Mouse (Mus musculus) intestine, embryonic 14.5 days (tissue): Measurements from ENCODE around the gene Erbb4. TPM values are rescaled to one million over a fixed set of nuclear protein-coding genes. Genes with fewer than 3 reads are reported as not detected.

Experiments
- ATAC-seq: fragments of 200-750 bp; cut with Nextera tagmentation; replicated peaks from 2 replicates; pipeline ENCODE4 v1.8.0; 2017; ENCODE audit warnings: low read depth, moderate number of reproducible peaks, moderate TSS enrichment, moderate library complexity; ENCODE audit not compliant: low FRiP score, low TSS enrichment
- DNase-seq: peaks from one replicate; pipeline ENCODE4 v3.0.0-alpha.2; 2018; ENCODE audit warnings: low spot score
- H3K27ac ChIP-seq: fragments of 300-500 bp; sonication (generic); 2 replicates; pipeline ENCODE4 v1.5.1; 2014; ENCODE audit warnings: low read depth, mild to moderate bottlenecking, control low read depth
- H3K27me3 ChIP-seq: fragments of 300-500 bp; sonication (generic); replicated peaks from 2 replicates; pipeline ENCODE4 v1.6.1; 2014; ENCODE audit warnings: low read length, control low read depth; ENCODE audit not compliant: control insufficient read depth, insufficient read depth
- H3K36me3 ChIP-seq: fragments of 300-500 bp; sonication (generic); 2 replicates; pipeline ENCODE4 v1.6.1; 2014; ENCODE audit warnings: low read length, control low read depth; ENCODE audit not compliant: control insufficient read depth, insufficient read depth
- H3K4me1 ChIP-seq: fragments of 300-500 bp; sonication (generic); replicated peaks from 2 replicates; pipeline ENCODE4 v1.6.1; 2014; ENCODE audit warnings: low read length, control low read depth, mixed read lengths; ENCODE audit not compliant: control insufficient read depth, insufficient read depth
- H3K4me2 ChIP-seq: fragments of 300-500 bp; sonication (generic); 2 replicates; pipeline ENCODE4 v1.6.1; 2014; ENCODE audit warnings: low read length
- H3K4me3 ChIP-seq: fragments of 300-500 bp; sonication (generic); 2 replicates; pipeline ENCODE4 v1.5.1; 2014; ENCODE audit warnings: low read depth, low read length, control low read depth, mixed read lengths
- H3K9ac ChIP-seq: fragments of 300-500 bp; sonication (generic); 2 replicates; pipeline ENCODE4 v1.6.1; 2014; ENCODE audit warnings: mild to moderate bottlenecking, low read length
- H3K9me3 ChIP-seq: fragments of 300-500 bp; sonication (generic); 2 replicates; pipeline ENCODE4 v1.6.1; 2016; ENCODE audit warnings: low read length, control low read depth; ENCODE audit not compliant: control insufficient read depth
- WGBS: fragments of 180-500 bp; shearing (Covaris S2); extraction: QIAGEN DNeasy Blood & Tissue Kit; methylation state at CpG from one replicate; pipeline ENCODE4 v1.1.7; 2014; 5-methylcytosine and 5-hydroxymethylcytosine counted together
- polyA plus RNA-seq: library from polyadenylated mRNA; unstranded; fragments of >200 nt; fragmentation: Nextera tagmentation; extraction: Ambion mirVana; gene quantifications from 2 replicates; pipeline ENCODE4 v1.2.1, GENCODE M21; 2014

The Erbb4 gene
- polyA plus RNA-seq, 1 experiment from 2014 or later: 0.08 TPM

GRCm38 (mm10) chr1:68150572-68150971, 957.3 kb downstream of the Erbb4 start:
- no peak overlapping the region for H3K9ac ChIP-seq
- WGBS: 81% methylated on average over 2 of the region's 2 CpGs
- DNase-seq: no peak
- no peak overlapping the region for H3K4me3 ChIP-seq
- H3K36me3 ChIP-seq: no peaks in the 10 kb centered on the region
- no peak for ATAC-seq
- no peaks in the 10 kb centered on the region for H3K9me3 ChIP-seq
- H3K4me1 ChIP-seq: no peaks in the 10 kb centered on the region
- no peak overlapping the region for H3K4me2 ChIP-seq
- no peak overlapping the region for H3K27ac ChIP-seq
- H3K27me3 ChIP-seq: no peaks in the 10 kb centered on the region

DNA sequence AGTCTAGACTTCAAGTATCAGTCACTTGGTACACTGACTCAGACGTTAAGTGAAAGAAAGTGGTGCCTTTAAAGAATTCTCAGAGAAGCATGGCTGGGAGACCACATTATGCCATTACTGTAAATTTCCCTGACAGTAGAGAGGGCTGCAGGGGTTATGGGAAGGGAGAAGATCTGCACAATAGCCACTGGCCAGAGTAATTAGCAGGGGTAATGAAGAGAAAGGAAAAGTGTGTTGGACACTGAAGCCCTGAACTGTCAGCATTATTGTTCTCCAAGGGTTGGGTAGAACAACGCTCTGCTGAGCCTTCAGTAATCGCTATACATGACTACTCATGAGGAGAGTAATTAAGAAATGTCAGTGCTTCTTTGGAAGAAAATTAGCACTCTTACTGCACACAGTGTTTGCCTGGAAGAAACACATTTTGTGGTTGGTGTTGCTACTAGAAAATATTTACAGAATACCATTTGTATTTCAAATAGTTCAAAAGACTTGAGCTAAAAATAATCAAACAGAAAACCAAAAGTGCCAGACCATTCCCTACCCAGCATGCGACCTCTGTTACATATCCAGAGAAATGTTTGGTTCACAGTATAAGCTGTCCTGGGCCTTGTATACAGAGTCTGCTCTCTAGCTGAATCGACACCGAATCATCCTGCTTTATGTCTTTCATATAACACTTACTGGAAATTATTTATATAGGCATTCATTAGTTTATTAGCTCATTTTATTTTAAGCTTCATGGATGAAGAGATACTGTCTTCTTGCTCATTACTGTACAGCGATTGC, 965.1 kb downstream of the Erbb4 start:
- no peaks in the 10 kb centered on the region for H3K4me1 ChIP-seq
- no peak overlapping the region for H3K9ac ChIP-seq
- H3K36me3 ChIP-seq: no peaks in the 10 kb centered on the region
- H3K9me3 ChIP-seq: no peaks in the 10 kb centered on the region
- no peaks in the 10 kb centered on the region for H3K27me3 ChIP-seq
- no peak for ATAC-seq
- no peak overlapping the region for H3K4me3 ChIP-seq
- H3K27ac ChIP-seq: no peak overlapping the region
- WGBS: 49% methylated on average over 7 of the region's 7 CpGs
- no peak overlapping the region for H3K4me2 ChIP-seq
- no peak for DNase-seq

GRCm38 (mm10) chr1:68134943-68135342, 972.9 kb downstream of the Erbb4 start:
- H3K27me3 ChIP-seq: no peaks in the 10 kb centered on the region
- H3K9ac ChIP-seq: no peak overlapping the region

GRCm38 (mm10) chr1:68134450-68134849, 973.4 kb downstream of the Erbb4 start:
- no peaks in the 10 kb centered on the region for H3K9me3 ChIP-seq
- no peak overlapping the region for H3K4me3 ChIP-seq
- no peak overlapping the region for H3K9ac ChIP-seq
- no peak overlapping the region for H3K4me2 ChIP-seq
- 76% methylated on average over 2 of the region's 2 CpGs for WGBS
- no peak for ATAC-seq
- no peak overlapping the region for H3K27ac ChIP-seq
- no peak for DNase-seq
- no peaks in the 10 kb centered on the region for H3K4me1 ChIP-seq
- no peaks in the 10 kb centered on the region for H3K36me3 ChIP-seq
- no peaks in the 10 kb centered on the region for H3K27me3 ChIP-seq

More at GRCm38 (mm10) chr1:68134943-68135342, 972.9 kb downstream of the Erbb4 start:
- Histone ChIP-seq H3K4me3 (no peak overlapping the region), H3K4me1 (no peaks in the 10 kb centered on the region), H3K9me3 (no peaks in the 10 kb centered on the region), H3K36me3 (no peaks in the 10 kb centered on the region), H3K27ac (no peak overlapping the region), H3K4me2 (no peak overlapping the region)
- DNase-seq: no peak
- no peak for ATAC-seq

GRCm38 (mm10) chr1:68123541-68123940, 984.3 kb downstream of the Erbb4 start:
- Histone ChIP-seq H3K36me3 (no peaks in the 10 kb centered on the region), H3K27ac (no peak overlapping the region), H3K9ac (no peak overlapping the region), H3K4me1 (no peaks in the 10 kb centered on the region), H3K27me3 (no peaks in the 10 kb centered on the region), H3K4me3 (no peak overlapping the region), H3K9me3 (no peaks in the 10 kb centered on the region), H3K4me2 (no peak overlapping the region)
- WGBS: 79% methylated on average over 2 of the region's 2 CpGs
- ATAC-seq (no peak), DNase-seq (no peak)

DNA sequence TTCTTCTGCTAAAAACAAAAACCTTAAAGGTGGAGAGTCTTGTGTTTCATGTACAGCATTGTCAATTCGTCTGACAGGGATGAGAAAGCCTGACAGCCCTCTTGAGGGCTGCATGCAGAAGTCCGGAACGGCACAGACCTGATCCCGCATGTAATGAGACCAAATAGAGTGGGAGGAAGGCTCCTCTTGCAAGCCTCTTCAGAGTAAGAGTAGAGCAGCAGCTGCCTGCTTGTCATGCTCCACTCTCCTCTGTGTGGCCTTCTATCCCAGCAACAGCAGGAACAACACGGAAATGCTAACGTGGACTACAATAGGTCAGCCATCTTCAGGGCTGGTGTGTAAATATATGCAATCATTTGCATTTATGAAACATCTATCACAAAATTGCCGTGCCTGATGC, 987.5 kb downstream of the Erbb4 start:
- H3K4me2 ChIP-seq: no peak overlapping the region
- no peaks in the 10 kb centered on the region for H3K36me3 ChIP-seq
- 75% methylated on average over 7 of the region's 7 CpGs for WGBS
- no peak overlapping the region for H3K27ac ChIP-seq
- H3K4me1 ChIP-seq: no peaks in the 10 kb centered on the region
- no peak overlapping the region for H3K9ac ChIP-seq
- no peak for ATAC-seq
- H3K27me3 ChIP-seq: no peaks in the 10 kb centered on the region
- DNase-seq: no peak
- no peaks in the 10 kb centered on the region for H3K9me3 ChIP-seq
- no peak overlapping the region for H3K4me3 ChIP-seq

DNA sequence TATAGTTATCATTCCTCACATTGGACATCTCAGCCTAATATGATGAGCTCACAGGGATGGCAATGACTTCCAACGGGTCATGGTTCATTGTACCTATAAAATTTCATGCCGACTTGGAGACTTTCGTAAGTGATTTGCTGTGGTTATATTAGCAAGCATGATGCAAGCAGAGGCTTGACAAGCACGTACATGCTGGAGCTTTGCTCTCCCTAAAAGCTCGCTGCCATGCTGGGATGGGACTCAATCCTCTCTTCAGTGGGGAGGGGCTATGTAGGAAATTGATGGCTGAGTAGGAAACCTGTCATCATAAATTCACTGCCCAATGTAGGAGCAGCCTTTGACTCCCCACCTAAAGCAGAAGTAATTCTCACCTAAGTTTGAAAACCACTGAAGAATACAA, 992.1 kb downstream of the Erbb4 start:
- H3K9ac ChIP-seq: no peak overlapping the region
- no peak overlapping the region for H3K4me3 ChIP-seq
- no peak overlapping the region for H3K27ac ChIP-seq
- H3K4me1 ChIP-seq: no peaks in the 10 kb centered on the region
- no peaks in the 10 kb centered on the region for H3K9me3 ChIP-seq
- no peaks in the 10 kb centered on the region for H3K36me3 ChIP-seq
- no peak for ATAC-seq
- H3K27me3 ChIP-seq: no peaks in the 10 kb centered on the region
- no peak overlapping the region for H3K4me2 ChIP-seq
- DNase-seq: no peak
- WGBS: 81% methylated on average over 5 of the region's 5 CpGs

DNA sequence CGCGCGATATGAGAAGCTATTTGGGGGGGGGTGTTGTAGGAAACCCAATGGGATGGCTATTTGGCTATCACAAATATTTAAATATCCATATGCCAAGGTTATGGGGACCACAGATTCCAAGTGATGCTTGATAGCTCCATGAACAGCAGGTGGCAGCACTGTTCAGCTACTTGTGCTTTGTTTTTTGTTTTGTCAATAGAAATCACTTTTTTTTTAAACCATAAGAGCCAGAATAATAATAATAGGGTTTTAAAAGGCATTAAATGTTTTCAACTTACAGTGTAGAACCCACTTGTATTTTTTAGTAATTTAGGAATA, 1001.4 kb downstream of the Erbb4 start:
- ATAC-seq: no peak
- Histone ChIP-seq H3K4me3 (no peak overlapping the region), H3K27ac (no peak overlapping the region), H3K4me1 (no peaks in the 10 kb centered on the region), H3K9me3 (no peaks in the 10 kb centered on the region), H3K36me3 (no peaks in the 10 kb centered on the region), H3K9ac (no peak overlapping the region), H3K4me2 (no peak overlapping the region), H3K27me3 (no peaks in the 10 kb centered on the region)
- 84% methylated on average over 3 of the region's 3 CpGs for WGBS
- DNase-seq: no peak

- no peak for DNase-seq
Observed at GRCm38 (mm10) chr1:68105834-68106542, 1001.9 kb downstream of the Erbb4 start.

More at GRCm38 (mm10) chr1:68105834-68106542, 1001.9 kb downstream of the Erbb4 start:
- H3K36me3 ChIP-seq: no peaks in the 10 kb centered on the region
- no peak overlapping the region for H3K9ac ChIP-seq
- H3K4me3 ChIP-seq: no peak overlapping the region
- no peak overlapping the region for H3K27ac ChIP-seq
- no peak for ATAC-seq
- no peaks in the 10 kb centered on the region for H3K9me3 ChIP-seq
- WGBS: 69% methylated on average over 7 of the region's 7 CpGs
- no peaks in the 10 kb centered on the region for H3K27me3 ChIP-seq
- no peaks in the 10 kb centered on the region for H3K4me1 ChIP-seq
- H3K4me2 ChIP-seq: no peak overlapping the region
